Mouse (Mus musculus) ES-E14 (cell line): ENCODE results near the gene Tom1l2.

Source experiments
- CHD2 ChIP-seq: IDR thresholded peaks from 2 replicates; pipeline ENCODE4 v1.6.1; 2014; ENCODE audit warnings: mild to moderate bottlenecking, low read depth, low read length, inconsistent platforms
- HCFC1 ChIP-seq: IDR thresholded peaks from 2 replicates; pipeline ENCODE4 v1.6.1; 2012; ENCODE audit warnings: low read length, inconsistent platforms, borderline replicate concordance; ENCODE audit not compliant: insufficient read depth
- ZNF384 ChIP-seq: IDR thresholded peaks from 2 replicates; pipeline ENCODE4 v1.6.1; 2012; ENCODE audit warnings: low read depth, low read length, inconsistent platforms

DNA sequence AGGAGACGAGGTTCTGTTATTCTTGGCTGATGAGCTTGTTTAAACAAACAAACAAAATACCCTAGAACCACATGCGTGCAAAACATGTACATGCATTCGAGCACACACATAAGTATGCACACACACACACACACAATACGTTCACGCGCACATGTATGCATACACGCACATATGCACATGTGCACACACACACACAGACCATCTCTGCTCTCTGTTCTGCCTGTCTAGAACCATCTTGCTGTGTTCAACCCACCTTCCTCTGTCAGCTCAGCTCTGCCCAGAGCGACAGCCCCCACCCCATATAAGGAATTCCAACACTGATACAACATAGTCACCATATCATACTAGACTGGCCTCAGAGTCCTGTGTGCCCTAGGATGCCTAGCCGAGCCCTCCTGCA, 96.0 kb downstream of the Tom1l2 start:
- TF ChIP-seq CHD2 (no peak), ZNF384 (no peak), HCFC1 (no peak)
